In genomic region chr8:120890068-120890467, GRCm38 (mm10) we compare ENCODE assay signal across 15 mouse cellular contexts.
DNase-seq lines count a peak whose midpoint lies in the region; ATAC-seq lines count a peak whose summit lies in the region.
"Had no signal": no experiment of that assay in that cellular context is flagged by ENCODE, and none has a peak within 500 bp of the region (broad histone marks: within the 10 kb centered on the region; RNA-seq: fewer than 3 reads in every experiment).

No protein-coding gene starts in this region.

- WGBS in intestine, embryonic 15.5 days: 20% methylated on average over 11 of the region's 11 CpGs
- 18% methylated on average over 11 of the region's 11 CpGs for WGBS in intestine, embryonic 16.5 days
- 2% methylated on average over 11 of the region's 11 CpGs for WGBS in midbrain, embryonic 14.5 days

- H3K4me3 ChIP-seq in intestine, embryonic 15.5 days (replicated peaks): no peak overlapping the region
- H3K4me3 ChIP-seq in intestine, embryonic 16.5 days (ENCODE audit: low read length): no peak overlapping the region
- no peak overlapping the region for H3K4me3 ChIP-seq in midbrain, embryonic 14.5 days (replicated peaks; ENCODE audit: low read depth, low read length)
- H3K4me3 ChIP-seq: megakaryocyte, embryonic 14.5 days had no signal

- peaks cover 25% of the 10 kb centered on the region for H3K4me1 ChIP-seq in intestine, embryonic 15.5 days (replicated peaks)
- H3K4me1 ChIP-seq in intestine, embryonic 16.5 days (ENCODE audit: control insufficient read depth, insufficient read depth, low read length): peaks cover 19% of the 10 kb centered on the region
- H3K4me1 ChIP-seq in midbrain, embryonic 14.5 days (ENCODE audit: control insufficient read depth, insufficient read depth, low read length): peaks cover 7% of the 10 kb centered on the region; the same call in 1 of the 2 replicates

- H3K9ac ChIP-seq in intestine, embryonic 15.5 days: no peak overlapping the region
- H3K9ac ChIP-seq in intestine, embryonic 16.5 days (ENCODE audit: low read depth, low read length): no peak overlapping the region
- H3K9ac ChIP-seq in midbrain, embryonic 14.5 days (replicated peaks; ENCODE audit: low read length): no peak overlapping the region

- H3K9me3 ChIP-seq in intestine, embryonic 15.5 days: no peaks in the 10 kb centered on the region
- no peaks in the 10 kb centered on the region for H3K9me3 ChIP-seq in intestine, embryonic 16.5 days (ENCODE audit: control insufficient read depth, low read length)
- H3K9me3 ChIP-seq in midbrain, embryonic 14.5 days (ENCODE audit: control insufficient read depth, low read length): no peaks in the 10 kb centered on the region
- H3K9me3 ChIP-seq: megakaryocyte, embryonic 14.5 days had no signal

- no peaks in the 10 kb centered on the region for H3K36me3 ChIP-seq in intestine, embryonic 15.5 days
- no peaks in the 10 kb centered on the region for H3K36me3 ChIP-seq in intestine, embryonic 16.5 days (ENCODE audit: control insufficient read depth, insufficient read depth, low read length)
- H3K36me3 ChIP-seq in midbrain, embryonic 14.5 days (ENCODE audit: control insufficient read depth, insufficient read depth, low read length): no peaks in the 10 kb centered on the region

- H3K27me3 ChIP-seq in intestine, embryonic 15.5 days (replicated peaks): peaks cover 58% of the 10 kb centered on the region
- peaks cover 49% of the 10 kb centered on the region for H3K27me3 ChIP-seq in intestine, embryonic 16.5 days (replicated peaks; ENCODE audit: control insufficient read depth, insufficient read depth, low read length)
- H3K27me3 ChIP-seq in midbrain, embryonic 14.5 days (ENCODE audit: control insufficient read depth, insufficient read depth, low read length): peaks cover 84% of the 10 kb centered on the region

- 0 out of 2 replicates have a peak overlapping the region, but pooled peaks have one; percentile 14 for H3K4me2 ChIP-seq in intestine, embryonic 15.5 days (replicated peaks)
- H3K4me2 ChIP-seq in intestine, embryonic 16.5 days (ENCODE audit: low read depth, low read length): no peak overlapping the region
- 0 out of 2 replicates have a peak overlapping the region, but pooled peaks have one; percentile 6 for H3K4me2 ChIP-seq in midbrain, embryonic 14.5 days (ENCODE audit: low read length)
- H3K4me2 ChIP-seq: liver, embryonic 11.5 days had no signal

- peak; percentile 52 for DNase-seq in embryo, embryonic 11 days
- no peak for DNase-seq in embryo, embryonic 9.5 days (ENCODE audit: extremely low spot score)
- DNase-seq in retina, postnatal 1 day: peak; percentile 32
- no peak for DNase-seq in retina, embryonic 14.5 days (ENCODE audit: low spot score)
- DNase-seq in midbrain, embryonic 14.5 days: no peak
- no peak for DNase-seq in cerebellum, adult 11 months
- DNase-seq: adrenal gland, postnatal 25 days; B cell, adult 2 months; cerebellum, adult 2 months; gastrocnemius, postnatal 36 days; layer of hippocampus, postnatal 36 days had no signal

- ATAC-seq in intestine, embryonic 15.5 days: no peak
- no peak for ATAC-seq in intestine, embryonic 16.5 days
- ATAC-seq in midbrain, embryonic 14.5 days (ENCODE audit: low FRiP score, low TSS enrichment): no peak

- H3K27ac ChIP-seq in intestine, embryonic 15.5 days: no peak overlapping the region
- no peak overlapping the region; the same call in 1 of the 2 replicates for H3K27ac ChIP-seq in intestine, embryonic 16.5 days (ENCODE audit: low read length)
- no peak overlapping the region for H3K27ac ChIP-seq in midbrain, embryonic 14.5 days (replicated peaks; ENCODE audit: low read depth, low read length)

Comparison
In these comparisons a context has a peak if more than half of its experiments do, and no peak if none do; other contexts are left out.
1. DNase-seq: peak in embryo, embryonic 11 days (single experiment) and retina, postnatal 1 day (single experiment); none in embryo, embryonic 9.5 days (single experiment), retina, embryonic 14.5 days (single experiment), midbrain, embryonic 14.5 days (single experiment) and cerebellum, adult 11 months (single experiment).